Mouse (Mus musculus) T-helper 1 cell (primary cell): Measurements from ENCODE around the gene Cyb5rl.

ENCODE experiments used
- in situ Hi-C: fragments of 300-600 bp; cut with MboI, MseI; formaldehyde crosslinking; loops from one replicate; pipeline ENCODE4 v1.15.1; 2025; ENCODE audit warnings: high pct_unique_total_duplicates

Cyb5rl gene

DNA sequence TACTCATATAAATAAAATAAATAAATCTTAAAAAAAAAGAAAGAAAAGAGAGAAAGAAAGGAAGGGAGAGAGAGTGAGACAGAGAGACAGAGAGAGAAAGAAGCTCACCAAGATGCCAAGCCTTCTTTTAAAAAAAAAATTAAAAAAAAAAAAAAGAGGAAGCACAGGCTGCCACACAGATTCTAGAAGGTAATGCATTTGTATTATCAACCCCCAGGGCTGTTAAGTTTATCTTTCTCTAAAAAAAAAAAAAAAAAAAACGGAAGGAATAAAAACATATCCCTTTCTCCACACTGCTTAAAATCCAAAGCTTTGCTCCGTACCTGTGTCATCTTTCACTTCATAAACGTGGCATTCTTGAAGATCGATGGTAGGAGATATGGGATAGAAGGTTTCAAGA, 5.2 kb upstream of the Cyb5rl start:
- in situ Hi-C loops = no loop called here

DNA sequence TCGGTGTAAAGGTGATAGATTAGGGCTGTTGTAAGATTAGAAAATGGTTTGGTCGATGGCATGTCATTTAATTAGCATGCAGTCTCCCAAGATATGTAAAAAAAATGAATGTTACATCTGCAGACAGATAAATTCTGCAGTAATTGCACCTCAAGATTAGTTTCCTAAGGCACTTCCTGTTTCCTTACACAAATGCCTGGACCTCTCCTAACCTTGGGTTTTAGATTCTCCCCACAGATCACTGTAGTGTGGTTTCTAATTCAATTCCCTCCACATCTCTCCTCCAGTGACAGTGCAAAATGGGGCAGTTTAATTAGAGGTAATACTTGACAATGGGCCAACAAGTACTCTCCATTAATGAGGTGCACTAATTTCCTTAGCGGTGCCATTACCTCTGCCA, 3.6 kb upstream of the Cyb5rl start:
- in situ Hi-C loops = no loop called here

DNA sequence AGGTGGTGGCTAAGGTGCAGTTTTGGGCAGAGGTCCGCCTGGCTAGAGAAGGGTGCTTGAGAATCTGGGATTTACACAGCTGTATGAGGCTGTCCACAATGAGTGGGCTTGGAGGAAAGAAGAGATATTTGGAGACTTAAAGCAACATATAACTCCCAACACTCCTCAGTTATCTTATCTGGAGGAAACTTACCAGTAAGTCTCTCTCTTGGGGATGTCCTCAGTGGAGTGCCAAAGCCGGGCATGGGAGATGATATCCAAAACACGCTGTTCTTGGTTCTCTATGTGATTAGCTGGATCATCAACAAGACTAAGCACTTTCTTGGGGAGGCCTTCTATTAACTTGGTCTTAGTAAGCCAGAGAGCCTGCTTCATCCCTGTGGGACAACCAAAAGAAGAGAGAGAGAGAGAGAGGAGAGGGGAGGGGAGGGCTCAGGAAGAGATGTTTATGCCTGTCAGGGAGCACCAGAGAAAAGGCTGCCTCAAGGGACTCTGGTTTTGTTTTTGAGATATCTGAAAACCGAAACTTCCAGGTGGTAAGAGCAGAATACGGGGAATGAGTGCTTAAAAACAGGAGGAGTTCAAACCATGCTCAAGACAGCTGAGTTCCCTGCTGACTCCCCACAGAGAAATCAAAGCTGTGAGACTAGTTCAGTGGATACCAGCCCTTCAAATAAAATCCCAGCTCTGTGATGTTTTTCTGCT, 2.2 kb upstream of the Cyb5rl start:
- in situ Hi-C loops = no loop called here

DNA sequence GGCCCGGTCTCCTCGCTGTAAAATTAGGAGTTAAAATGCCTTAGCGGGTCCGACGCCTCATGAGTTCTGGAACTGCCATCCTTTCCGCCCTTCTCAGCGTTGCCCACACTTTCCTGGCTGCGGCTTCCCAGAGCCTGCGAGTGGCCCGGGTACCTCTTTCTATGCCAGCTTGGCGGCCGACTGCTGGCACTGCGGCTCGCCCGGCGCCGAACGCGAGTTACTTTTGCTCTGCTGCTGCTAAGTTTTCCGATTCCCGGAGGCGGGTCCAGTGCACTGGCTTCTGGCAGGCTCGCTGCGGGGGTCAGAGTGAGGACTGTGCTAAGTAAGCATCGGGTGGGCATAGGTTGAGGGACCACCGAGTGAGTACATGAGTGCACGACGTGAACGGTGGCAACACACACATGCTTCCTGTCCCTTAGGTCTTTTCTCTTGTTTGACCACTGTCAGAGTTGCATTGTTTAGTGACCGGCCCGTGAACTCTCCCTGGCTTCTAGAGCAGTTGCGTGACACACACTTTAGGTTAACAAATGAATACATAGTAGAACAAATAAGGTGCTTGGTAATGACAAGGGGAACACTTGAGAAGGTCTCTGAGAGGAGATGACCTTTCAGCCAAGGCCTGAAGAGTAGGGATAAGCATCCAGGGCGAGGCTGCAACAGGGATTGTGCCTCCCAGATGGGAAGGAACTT, 508 bp downstream of the Cyb5rl start:
- in situ Hi-C loops = no loop called here

DNA sequence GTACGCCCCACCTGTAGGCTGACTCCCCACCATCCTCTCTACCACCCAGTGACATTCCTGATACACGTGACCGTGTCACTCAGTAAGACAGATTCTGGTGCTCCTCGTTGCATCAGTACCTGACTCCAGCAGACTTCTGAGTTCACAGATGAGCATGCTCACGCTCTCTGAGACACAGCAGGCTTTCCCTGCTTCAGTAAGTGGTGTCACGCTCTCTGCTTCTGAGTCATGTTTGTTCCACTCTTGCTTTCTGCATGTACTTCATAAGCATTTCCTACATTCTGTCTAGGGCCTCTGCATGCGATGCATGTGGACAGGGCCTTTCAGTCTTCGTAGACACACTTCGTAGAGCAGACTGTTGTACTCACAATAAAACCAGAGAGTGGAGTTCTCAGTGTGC, 5.6 kb downstream of the Cyb5rl start:
- in situ Hi-C loops = no loop called here

DNA sequence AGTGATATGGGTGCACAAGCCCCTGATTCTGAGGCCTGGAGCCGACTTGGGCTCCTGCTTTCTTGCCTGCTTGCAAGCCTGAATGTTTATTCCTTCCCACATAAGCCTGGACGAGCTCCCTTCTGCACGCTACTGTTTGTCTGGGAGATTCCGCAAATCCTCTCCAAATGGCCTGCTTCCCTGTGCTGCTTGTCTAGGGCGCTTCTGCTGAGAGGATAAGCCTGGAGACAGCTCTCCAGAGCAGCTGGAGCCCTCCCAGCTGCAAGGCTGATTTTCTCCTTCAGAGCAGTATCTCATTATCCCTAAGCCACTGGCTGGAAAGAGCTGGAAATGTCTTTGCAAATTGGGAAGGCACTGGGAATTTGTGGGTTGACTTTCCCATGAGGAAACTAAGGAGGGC, 8.7 kb downstream of the Cyb5rl start:
- in situ Hi-C loops = no loop called here

DNA sequence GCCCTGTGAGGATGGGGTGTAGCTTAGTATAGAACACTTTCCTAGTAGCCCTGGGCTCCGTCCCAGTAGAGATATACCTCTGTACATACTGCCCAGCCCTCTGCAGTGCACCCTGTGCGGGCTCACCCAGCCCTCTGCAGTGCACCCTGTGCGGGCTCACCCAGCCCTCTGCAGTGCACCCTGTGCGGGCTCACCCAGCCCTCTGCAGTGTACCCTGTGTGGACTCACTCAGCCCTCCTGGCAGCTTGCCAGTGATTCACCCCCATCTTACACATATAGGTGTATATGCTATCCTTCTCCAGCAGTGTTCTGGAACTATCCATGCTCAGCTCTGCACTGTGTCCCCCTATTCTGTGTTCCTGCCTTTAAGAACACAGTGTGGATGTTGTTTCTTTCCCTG, 12.1 kb downstream of the Cyb5rl start:
- in situ Hi-C loops = no loop called here

DNA sequence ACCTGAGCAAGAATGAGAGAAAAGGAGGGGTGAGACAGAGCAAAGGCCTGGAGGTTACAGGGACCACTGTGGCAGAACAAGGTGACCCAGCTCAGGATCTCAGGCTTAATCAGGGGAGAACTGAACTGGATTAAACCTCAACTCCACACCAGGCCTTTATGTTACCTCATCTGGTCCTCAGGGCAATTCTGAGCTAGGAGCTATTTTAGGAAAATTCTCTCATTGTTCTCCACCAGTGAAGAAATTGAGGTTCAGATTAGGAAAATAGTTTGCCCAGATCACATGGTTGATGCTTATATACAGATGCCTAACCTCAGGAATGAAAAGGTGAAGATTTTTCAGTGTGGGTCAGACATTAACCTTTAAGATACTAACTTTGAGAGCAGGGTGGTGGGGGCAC, 12.9 kb downstream of the Cyb5rl start:
- in situ Hi-C loops = no loop called here

DNA sequence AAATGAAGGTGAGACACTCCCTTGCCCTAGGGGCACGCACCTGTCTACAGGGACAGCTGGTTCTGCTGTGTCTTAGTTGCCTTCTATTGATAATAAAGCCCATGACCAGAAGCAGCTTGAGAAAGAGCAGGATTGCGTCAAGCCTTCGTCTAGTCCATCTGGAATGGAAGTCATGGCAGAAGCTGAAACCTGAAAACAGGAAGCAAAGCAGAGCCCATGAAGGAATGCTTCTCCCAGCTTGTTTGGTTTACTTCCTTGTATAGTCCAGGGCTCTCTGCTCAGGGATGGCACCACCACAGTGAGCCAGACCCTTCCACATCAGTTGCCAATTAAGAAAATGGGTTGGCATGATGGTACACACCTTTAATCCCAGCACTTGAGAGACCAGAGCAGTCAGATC, 15.4 kb downstream of the Cyb5rl start:
- in situ Hi-C loops = no loop called here

DNA sequence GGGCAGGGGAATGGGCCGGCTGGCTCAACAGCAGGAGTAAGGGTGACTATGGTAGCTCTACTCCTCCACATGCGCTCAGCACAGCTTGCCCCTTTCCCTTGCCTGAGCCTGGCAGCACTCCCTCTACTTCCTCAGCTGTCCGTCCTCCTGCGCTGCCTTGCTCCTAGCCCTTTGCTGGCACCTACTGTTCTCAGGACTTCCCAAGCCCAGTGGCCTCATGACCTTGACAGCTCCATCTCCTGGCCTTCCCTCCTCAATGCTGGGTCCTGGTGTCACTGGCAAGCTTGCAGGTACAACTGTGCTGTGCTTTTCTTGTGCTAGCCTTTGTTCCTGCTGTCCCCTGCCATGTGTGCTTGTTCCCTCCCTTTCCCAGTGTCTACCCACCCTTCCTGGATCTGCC, 16.3 kb downstream of the Cyb5rl start:
- in situ Hi-C loops = no loop called here

DNA sequence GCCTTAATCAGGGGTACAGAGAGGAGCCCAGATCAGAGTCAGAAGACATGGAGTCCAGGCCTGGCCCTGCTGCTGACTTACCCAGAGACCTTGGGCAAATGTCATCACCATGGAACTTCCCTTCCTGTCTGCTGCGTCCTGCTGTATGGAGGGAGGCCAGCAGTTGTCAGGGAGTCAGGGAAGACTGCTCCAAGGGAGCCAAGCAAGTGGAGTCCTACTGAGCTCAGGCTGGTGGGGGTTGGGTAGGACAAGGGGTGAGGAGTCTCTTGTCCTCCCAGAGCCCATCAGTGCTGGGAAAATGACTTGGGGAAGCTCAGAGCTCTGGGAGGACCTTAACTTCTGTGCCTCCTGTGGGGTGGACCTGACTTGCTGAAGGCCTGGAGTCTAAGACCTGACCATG, 17.6 kb downstream of the Cyb5rl start:
- in situ Hi-C loops = no loop called here

DNA sequence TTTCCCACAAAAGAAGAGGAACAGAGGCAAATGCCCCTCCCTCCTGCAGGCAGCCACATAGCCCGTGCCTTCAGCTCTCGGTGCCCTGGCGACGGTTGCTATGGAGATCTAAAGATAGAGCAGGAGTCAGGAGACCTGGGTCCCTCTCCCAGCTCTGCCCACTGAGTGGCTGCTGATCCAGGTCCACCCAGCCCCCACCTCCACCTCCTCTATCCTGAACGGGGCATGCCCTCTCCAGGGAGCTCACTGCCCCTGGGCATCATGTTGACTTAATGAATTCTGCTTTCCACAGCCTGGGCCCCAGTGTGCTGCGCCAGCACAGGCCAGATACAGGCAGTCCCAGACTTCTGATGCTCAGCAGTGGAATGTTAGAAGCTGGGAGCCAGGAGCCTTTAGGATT, 18.1 kb downstream of the Cyb5rl start:
- in situ Hi-C loops = no loop called here

DNA sequence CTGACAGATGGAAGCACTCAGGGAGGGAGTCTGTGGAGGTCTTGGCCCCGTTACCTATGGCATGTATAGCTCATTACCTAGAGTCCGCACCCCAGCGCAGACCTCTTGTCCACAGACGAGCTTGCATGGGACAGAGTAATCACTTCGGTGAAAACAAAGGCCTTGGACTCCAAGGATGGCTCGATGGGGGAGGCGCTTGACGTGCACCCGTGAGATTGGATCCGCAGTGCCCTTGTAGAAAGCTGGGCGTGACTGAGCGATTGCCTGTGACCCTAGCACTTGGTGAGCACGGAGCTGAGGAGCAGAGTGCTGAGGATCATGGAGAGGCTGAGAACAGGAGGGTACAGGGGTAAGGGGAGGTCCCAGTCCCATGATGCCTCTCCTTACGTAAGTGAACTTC, 24.9 kb downstream of the Cyb5rl start:
- in situ Hi-C loops = loop anchor here (5.0 kb wide), 1 partner anchor 79 kb away; no protein-coding TSS in a partner anchor

DNA sequence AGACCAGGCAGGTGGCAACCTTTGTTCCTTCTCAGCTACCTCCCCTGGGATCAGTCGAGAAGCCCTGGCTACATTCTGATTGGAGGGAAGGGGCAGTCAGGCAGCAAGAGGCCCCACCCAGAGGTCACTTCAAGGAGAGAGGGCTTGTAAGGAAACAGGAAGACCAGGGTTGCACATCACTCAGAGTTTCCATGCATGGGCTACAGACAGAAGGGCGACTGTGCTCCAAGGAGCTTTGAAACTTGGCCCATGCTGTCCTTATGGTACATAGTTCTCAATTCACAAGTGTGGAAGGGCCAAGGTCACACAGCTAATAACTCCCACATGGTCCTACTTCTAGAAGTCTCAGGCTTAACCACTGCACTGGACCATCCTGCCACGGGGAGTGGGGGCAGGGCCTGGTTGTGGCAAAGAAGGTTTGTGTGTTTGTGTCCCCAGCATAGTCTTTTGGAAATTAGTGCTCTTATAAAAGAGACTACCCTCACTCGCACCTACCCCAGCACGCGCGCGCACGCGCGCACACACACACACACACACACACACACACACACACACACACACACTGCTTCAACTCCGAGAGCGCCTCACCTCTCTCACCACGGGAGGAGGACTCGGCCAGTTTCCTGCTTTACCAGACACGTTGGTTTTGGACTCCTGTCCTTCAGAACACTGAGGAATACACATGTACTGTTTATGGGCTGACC, 27.8 kb downstream of the Cyb5rl start:
- in situ Hi-C loops = loop anchor here (5.0 kb wide), 1 partner anchor 82 kb away; no protein-coding TSS in a partner anchor

DNA sequence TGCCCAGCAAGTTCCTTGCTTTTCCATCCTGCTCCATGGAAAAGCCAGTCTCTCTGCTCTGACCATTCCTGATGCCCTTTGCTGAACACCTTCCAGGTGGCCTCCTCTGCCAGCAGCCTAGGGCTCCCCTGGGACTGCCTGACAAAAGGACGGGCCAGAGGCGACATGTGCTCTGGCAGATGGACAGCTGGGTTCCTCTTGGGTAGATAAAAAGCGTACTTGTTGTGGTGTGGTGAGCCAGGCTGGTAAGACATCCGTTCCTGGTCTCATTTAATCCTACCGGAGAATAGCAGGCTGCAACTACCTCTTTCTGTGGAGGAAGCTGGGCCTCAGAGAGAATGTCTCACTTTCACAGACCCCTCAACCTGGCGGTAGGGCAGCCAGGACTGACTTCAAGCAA, 29.3 kb downstream of the Cyb5rl start:
- in situ Hi-C loops = no loop called here

DNA sequence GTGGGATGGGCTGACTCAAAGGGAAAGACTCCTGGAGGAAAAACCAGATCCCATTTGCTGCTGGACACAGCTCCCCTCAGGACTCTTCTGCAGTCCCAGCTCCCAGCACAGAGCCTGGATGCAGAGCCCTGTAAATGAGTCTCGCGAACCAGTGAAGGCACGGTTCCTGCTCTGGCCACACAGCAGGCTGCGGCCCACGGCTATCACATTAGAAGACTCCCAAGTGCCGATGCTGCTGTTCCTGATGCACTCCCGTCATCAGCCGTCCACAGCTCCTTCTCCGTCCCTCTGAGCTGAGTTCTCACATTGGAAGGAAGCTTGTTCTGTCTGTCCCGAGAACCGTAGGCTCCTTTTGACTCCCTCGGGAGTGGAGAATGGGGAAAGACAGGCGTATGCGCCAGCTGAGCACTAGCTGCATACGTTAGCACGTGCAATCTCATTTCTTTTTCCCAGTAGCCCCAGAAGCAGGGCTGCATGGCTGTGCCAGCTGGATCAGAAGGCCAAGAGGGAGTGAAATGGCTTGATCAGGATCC, 30.1 kb downstream of the Cyb5rl start, which contains the start of gene Cdcp2:
Gene Cdcp2 (plus strand): TSS at position 51 of the 533 bp plus-strand sequence.
- in situ Hi-C loops = no loop called here

DNA sequence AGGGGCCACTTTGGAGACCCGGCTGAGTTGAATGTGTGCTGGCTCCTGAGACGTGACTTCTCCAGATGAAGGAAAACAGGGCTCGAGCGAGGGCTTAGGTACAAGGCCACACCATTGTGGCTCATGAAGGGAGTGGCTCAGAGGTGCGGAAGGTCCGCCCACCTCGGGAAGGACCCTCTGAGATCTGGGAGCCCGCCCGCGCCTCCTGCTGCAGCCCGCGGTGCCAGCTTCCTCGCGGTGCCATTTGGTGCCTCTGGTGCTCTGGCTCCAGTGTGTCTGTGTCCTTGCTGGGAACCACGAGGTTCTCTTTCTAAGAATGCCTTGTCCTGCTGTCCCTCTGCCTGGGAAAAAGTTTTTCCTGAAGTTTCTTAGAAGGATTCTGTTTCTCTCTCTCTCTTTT, 31.1 kb downstream of the Cyb5rl start:
- in situ Hi-C loops = no loop called here

DNA sequence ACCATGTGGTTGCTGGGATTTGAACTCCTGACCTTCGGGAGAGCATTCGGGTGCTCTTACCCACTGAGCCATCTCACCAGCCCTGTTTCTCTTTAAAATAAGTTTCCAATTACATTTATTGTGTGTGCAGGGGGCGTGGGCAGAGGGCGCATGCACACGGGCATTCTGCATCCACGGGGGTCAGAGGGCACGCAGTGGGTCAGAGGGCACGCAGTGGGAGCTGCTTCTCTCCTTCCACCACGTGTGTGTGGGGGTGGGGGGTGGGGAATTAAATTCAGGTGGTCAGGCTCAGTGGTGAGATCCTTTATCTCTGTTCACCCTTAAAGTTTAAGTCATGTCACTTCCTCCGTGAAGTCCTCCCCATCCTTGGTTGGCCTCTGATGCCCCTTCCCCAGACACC, 31.6 kb downstream of the Cyb5rl start:
- in situ Hi-C loops = no loop called here

DNA sequence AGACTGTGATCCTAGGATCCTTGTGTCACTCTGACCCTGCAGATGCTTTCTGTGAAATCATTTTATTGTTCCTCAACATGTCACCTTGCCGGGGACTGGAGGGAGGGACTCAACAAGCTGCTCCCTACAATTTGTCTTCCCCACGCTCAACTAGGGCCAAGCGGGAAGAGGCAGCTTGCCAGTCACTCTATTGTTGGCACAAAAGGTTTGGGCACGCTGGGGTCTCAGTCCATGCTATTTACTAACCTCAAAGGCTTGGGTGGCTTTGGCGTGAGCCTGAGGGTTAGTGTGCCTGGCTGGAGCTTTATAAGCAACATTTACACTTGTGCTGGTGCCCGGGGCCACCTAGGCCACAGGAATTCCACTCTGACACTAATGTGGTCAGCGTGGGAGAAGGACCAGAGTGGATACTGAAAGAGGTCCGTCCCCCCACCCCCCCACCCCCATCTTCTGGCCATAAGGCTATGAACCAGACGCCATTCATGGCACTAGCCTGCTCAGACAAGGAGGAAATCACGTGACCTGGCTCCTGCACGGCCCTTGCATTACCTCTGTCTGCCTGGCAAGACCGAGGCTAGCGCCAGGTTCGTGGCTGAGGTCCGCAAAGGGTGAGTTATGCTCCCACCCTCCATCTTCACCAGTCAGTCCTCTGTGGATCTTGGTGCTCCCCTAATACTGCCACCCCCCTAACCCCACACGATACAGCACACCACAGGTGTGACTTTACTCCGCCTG, 32.2 kb downstream of the Cyb5rl start:
- in situ Hi-C loops = no loop called here

DNA sequence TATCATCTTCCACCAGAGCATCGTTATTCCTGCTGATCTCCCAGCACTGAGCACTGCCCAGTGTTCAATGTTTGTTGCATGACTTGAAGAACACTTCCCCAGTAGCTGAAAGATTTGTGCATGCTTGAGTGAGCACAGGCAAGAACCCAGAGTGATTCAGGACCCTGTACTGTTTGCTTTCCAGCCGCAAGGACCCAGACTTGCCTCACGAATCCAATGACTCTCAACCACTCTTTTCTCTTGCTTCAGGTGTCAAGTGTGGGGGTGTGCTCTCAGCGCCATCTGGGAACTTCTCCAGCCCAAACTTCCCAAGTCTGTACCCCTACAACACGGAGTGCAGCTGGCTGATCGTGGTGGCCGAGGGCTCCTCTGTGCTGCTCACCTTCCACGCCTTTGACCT, 35.4 kb downstream of the Cyb5rl start:
- in situ Hi-C loops = no loop called here

DNA sequence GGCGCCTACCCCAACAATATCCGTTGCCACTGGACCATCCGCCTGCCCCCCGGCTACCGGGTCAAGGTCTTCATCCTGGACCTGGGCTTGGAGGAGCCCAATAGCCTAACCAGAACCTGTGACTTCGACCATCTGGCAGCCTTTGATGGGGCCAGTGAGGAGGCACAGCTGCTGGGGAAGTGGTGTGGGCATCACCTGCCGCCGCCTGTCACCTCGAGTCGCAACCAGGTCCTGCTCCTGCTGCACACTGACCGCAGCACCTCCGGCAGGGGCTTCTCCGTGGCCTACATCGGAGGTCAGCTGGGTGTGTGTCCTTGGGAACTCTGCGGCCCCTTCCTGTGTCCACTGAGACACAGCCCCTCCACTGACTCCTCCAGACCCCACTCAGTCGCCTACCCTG, 40.0 kb downstream of the Cyb5rl start:
- in situ Hi-C loops = no loop called here

DNA sequence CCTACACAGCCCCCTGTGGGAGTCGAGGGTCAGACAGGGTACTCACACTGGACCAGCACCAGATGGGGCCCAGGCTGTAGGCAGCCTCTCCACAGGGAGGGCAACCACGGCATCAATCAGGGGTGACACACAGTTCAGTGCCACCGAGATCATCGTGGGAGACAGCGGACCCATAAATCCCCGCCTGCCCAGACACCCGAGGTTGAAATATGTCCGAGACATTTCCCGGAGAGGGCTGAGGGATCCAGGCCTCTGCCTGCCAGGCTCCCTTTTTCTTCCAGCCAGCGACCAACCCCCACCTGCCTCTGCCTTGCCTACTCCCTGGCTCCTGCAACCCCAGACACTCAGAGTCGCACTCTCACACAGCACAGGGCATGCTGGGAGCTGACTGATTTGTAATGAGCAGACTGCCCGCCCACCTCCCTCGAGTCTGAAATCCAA, 41.5 kb downstream of the Cyb5rl start:
- in situ Hi-C loops = no loop called here
